Mouse (Mus musculus) liver, postnatal 0 days (tissue): ENCODE data around the gene Pkn1.

ENCODE experiments used
- CTCF ChIP-seq: sonication (generic); IDR thresholded peaks from 2 replicates; pipeline ENCODE4 v1.5.1; 2016; ENCODE audit warnings: antibody characterized with exemption, low read depth
- EP300 ChIP-seq: IDR thresholded peaks from 2 replicates; pipeline ENCODE4 v1.6.1; 2016; ENCODE audit warnings: antibody characterized with exemption, low read depth, mild to moderate bottlenecking

DNA sequence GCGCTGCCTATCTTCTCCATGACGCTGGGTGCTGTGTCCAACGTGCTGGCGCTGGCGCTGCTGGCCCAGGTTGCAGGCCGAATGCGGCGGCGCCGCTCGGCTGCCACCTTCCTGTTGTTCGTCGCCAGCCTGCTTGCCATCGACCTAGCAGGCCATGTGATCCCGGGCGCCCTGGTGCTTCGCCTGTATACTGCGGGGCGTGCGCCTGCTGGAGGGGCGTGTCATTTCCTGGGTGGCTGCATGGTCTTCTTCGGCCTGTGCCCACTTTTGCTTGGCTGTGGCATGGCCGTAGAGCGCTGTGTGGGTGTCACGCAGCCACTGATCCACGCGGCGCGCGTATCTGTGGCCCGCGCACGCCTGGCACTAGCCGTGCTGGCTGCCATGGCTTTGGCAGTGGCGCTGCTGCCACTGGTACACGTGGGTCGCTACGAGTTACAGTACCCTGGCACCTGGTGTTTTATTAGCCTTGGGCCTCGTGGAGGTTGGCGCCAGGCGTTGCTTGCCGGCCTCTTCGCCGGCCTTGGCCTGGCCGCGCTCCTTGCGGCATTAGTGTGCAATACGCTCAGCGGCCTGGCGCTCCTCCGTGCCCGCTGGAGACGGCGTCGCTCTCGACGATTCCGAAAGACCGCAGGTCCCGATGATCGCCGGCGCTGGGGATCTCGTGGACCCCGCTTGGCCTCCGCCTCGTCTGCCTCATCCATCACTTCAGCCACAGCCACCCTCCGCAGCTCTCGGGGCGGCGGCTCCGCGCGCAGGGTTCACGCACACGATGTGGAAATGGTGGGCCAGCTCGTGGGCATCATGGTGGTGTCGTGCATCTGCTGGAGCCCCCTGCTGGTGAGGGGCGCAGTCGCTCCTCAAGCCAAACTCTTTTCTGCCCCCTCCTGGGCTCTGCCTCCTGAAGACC lies 30.7 kb downstream of the Pkn1 start:
- peak; percentile 76 for TF ChIP-seq CTCF
- TF ChIP-seq EP300: no peak
